In genomic region chr2:144489342-144489741, GRCm38 (mm10) we compare ENCODE assay signal across 21 mouse cellular contexts. TPM values are rescaled to one million over a fixed set of nuclear protein-coding genes. Genes with fewer than 3 reads are reported as not detected.
DNase-seq lines count a peak whose midpoint lies in the region; ATAC-seq and TF ChIP-seq lines count a peak whose summit lies in the region.
"Had no signal": no experiment of that assay in that cellular context is flagged by ENCODE, and none has a peak within 500 bp of the region (broad histone marks: within the 10 kb centered on the region; RNA-seq: fewer than 3 reads in every experiment).

No protein-coding gene starts in this region.

- no peak overlapping the region for H3K4me3 ChIP-seq in hindbrain, postnatal 0 days (ENCODE audit: low read length)
- no peak overlapping the region for H3K4me3 ChIP-seq in hindbrain, embryonic 14.5 days (replicated peaks; ENCODE audit: low read length)
- H3K4me3 ChIP-seq: forebrain, embryonic 10.5 days; forebrain, embryonic 13.5 days; heart, adult 2 months; hindbrain, embryonic 12.5 days had no signal

- H3K27me3 ChIP-seq in hindbrain, postnatal 0 days (ENCODE audit: insufficient read depth, low read length): no peaks in the 10 kb centered on the region
- no peaks in the 10 kb centered on the region for H3K27me3 ChIP-seq in hindbrain, embryonic 14.5 days (ENCODE audit: control insufficient read depth, insufficient read depth, low read length)
- H3K27me3 ChIP-seq: forebrain, embryonic 13.5 days; hindbrain, embryonic 12.5 days had no signal

- peak; percentile 4 for DNase-seq in hindbrain, postnatal 0 days (ENCODE audit: low spot score)
- no peak for DNase-seq in hindbrain, embryonic 14.5 days (ENCODE audit: low spot score)
- DNase-seq in thymus, postnatal 0 days (ENCODE audit: low spot score): peak; percentile 26
- no peak for DNase-seq in thymus, postnatal 36 days
- DNase-seq in left cerebral cortex, postnatal 4 days: no peak
- DNase-seq: adrenal gland, adult 2 months; adrenal gland, postnatal 14 days; cerebellum, adult 11-12 months; cerebellum, adult 8-10 months; cerebellum, postnatal 10 days; gastrocnemius, postnatal 25 days; heart, adult 2 months had no signal

- TF ChIP-seq CTCF in hindbrain, postnatal 0 days (IDR thresholded peaks at IDR 0.05; ENCODE audit: low read depth): no peak

- H3K9ac ChIP-seq in hindbrain, postnatal 0 days (replicated peaks; ENCODE audit: low read length): no peak overlapping the region
- H3K9ac ChIP-seq in hindbrain, embryonic 14.5 days: no peak overlapping the region
- H3K9ac ChIP-seq: forebrain, embryonic 13.5 days; hindbrain, embryonic 12.5 days had no signal

- ATAC-seq in hindbrain, postnatal 0 days: no peak
- ATAC-seq in hindbrain, embryonic 14.5 days (ENCODE audit: low FRiP score): no peak
- peak; percentile 46 for ATAC-seq in megakaryocyte, adult 5-6 weeks (ENCODE audit: poor library complexity, severe bottlenecking)
- ATAC-seq: CD4-positive, CD25-positive, alpha-beta regulatory T cell, adult 4 months; forebrain, embryonic 13.5 days; forebrain, embryonic 16.5 days; hindbrain, embryonic 16.5 days; inflammation-experienced regulatory T-cells, adult 6 months had no signal

- H3K27ac ChIP-seq in hindbrain, postnatal 0 days: no peak overlapping the region
- no peak overlapping the region for H3K27ac ChIP-seq in hindbrain, embryonic 14.5 days
- H3K27ac ChIP-seq: forebrain, embryonic 10.5 days; forebrain, embryonic 13.5 days; heart, adult 2 months; hindbrain, embryonic 12.5 days had no signal

- WGBS in hindbrain, postnatal 0 days: 89% methylated on average over 5 of the region's 5 CpGs
- WGBS in hindbrain, embryonic 14.5 days: 91% methylated on average over 5 of the region's 5 CpGs

- no peaks in the 10 kb centered on the region for H3K4me1 ChIP-seq in hindbrain, postnatal 0 days (ENCODE audit: insufficient read depth, low read length)
- no peaks in the 10 kb centered on the region for H3K4me1 ChIP-seq in hindbrain, embryonic 14.5 days (replicated peaks; ENCODE audit: control insufficient read depth, insufficient read depth, low read length)
- H3K4me1 ChIP-seq: forebrain, embryonic 10.5 days; forebrain, embryonic 13.5 days; hindbrain, embryonic 12.5 days had no signal

- H3K36me3 ChIP-seq in hindbrain, postnatal 0 days (ENCODE audit: insufficient read depth, low read length): peaks cover 5% of the 10 kb centered on the region; the same call in 1 of the 2 replicates
- peaks cover 38% of the 10 kb centered on the region for H3K36me3 ChIP-seq in hindbrain, embryonic 14.5 days (replicated peaks; ENCODE audit: control insufficient read depth, insufficient read depth)
- H3K36me3 ChIP-seq: forebrain, embryonic 10.5 days had no signal

- intact Hi-C loops in left cerebral cortex, postnatal 4 days (cut with DNase I): no loop called here

- no peak overlapping the region for H3K4me2 ChIP-seq in hindbrain, postnatal 0 days (ENCODE audit: low read depth, low read length)
- no peak overlapping the region for H3K4me2 ChIP-seq in hindbrain, embryonic 14.5 days (replicated peaks)
- H3K4me2 ChIP-seq: forebrain, embryonic 13.5 days; heart, embryonic 11.5 days; hindbrain, embryonic 12.5 days had no signal

- no peaks in the 10 kb centered on the region for H3K9me3 ChIP-seq in hindbrain, postnatal 0 days (ENCODE audit: low read length)
- no peaks in the 10 kb centered on the region for H3K9me3 ChIP-seq in hindbrain, embryonic 14.5 days (ENCODE audit: control insufficient read depth, low read length)
- H3K9me3 ChIP-seq: forebrain, embryonic 10.5 days; forebrain, embryonic 13.5 days; hindbrain, embryonic 12.5 days had no signal

RNA-seq across cellular contexts. Expression of gene Dzank1, which starts 37.9 kb away (rescaled TPM):
- total RNA-seq in hindbrain, postnatal 0 days (2014; rRNA removed): 29.1 and 30.7 TPM in 2 replicates
- 22.7 and 24.2 TPM in 2 replicates for polyA plus RNA-seq in hindbrain, postnatal 0 days (2015; fragmentation: Nextera tagmentation; extraction: Ambion mirVana)
- 19.5 and 23.7 TPM in 2 replicates for polyA plus RNA-seq in hindbrain, embryonic 14.5 days (2014; fragmentation: Nextera tagmentation; extraction: Ambion mirVana)
- polyA plus RNA-seq in thymus, postnatal 0 days (2015; fragmentation: Nextera tagmentation; extraction: Ambion mirVana): 0.25 and 0.63 TPM in 2 replicates
- total RNA-seq in megakaryocyte, adult 5-6 weeks (2015): 0.09 TPM in 1 of 2 replicates, not detected in the other
- not detected in 2 replicates for total RNA-seq in megakaryocyte, adult 5-6 weeks (2017)
- total RNA-seq in left cerebral cortex, postnatal 4 days (2021): 10 to 100 TPM; 37.3 to 43.6 TPM

RNA-seq across cellular contexts. Expression of gene Polr3f, which starts 38.2 kb away (rescaled TPM):
- 19.0 and 23.5 TPM in 2 replicates for total RNA-seq in hindbrain, postnatal 0 days (2014; rRNA removed)
- 24.9 and 25.7 TPM in 2 replicates for polyA plus RNA-seq in hindbrain, postnatal 0 days (2015; fragmentation: Nextera tagmentation; extraction: Ambion mirVana)
- polyA plus RNA-seq in hindbrain, embryonic 14.5 days (2014; fragmentation: Nextera tagmentation; extraction: Ambion mirVana): 26.4 and 28.3 TPM in 2 replicates
- polyA plus RNA-seq in thymus, postnatal 0 days (2015; fragmentation: Nextera tagmentation; extraction: Ambion mirVana): 19.0 and 21.5 TPM in 2 replicates
- 8.2 and 11.4 TPM in 2 replicates for total RNA-seq in megakaryocyte, adult 5-6 weeks (2015)
- 19.5 and 20.5 TPM in 2 replicates for total RNA-seq in megakaryocyte, adult 5-6 weeks (2017)
- total RNA-seq in left cerebral cortex, postnatal 4 days (2021): 10 to 100 TPM; 29.9 to 32.0 TPM

Comparison
In these comparisons a context has a peak if more than half of its experiments do, and no peak if none do; other contexts are left out.
1. DNase-seq: peak in hindbrain, postnatal 0 days (single experiment) and thymus, postnatal 0 days (single experiment); none in hindbrain, embryonic 14.5 days (single experiment), thymus, postnatal 36 days (0 of 2) and left cerebral cortex, postnatal 4 days (single experiment).
2. RNA of gene Dzank1, which starts 37.9 kb away (total RNA-seq): 37.3 to 43.6 TPM in left cerebral cortex, postnatal 4 days and 29.1 to 30.7 TPM in hindbrain, postnatal 0 days; 0.09 TPM in megakaryocyte, adult 5-6 weeks; every median in the first group is over 10 times any median in the second.